Mouse (Mus musculus) kidney, embryonic 16.5 days (tissue): ENCODE data around the gene Nrg3. TPM values are rescaled to one million over a fixed set of nuclear protein-coding genes. Genes with fewer than 3 reads are reported as not detected.

Source experiments
- ATAC-seq: fragments of 200-750 bp; cut with Nextera tagmentation; 2 replicates; pipeline ENCODE4 v1.8.0; 2017; ENCODE audit warnings: moderate TSS enrichment; ENCODE audit not compliant: low FRiP score, low TSS enrichment
- H3K27ac ChIP-seq: fragments of 300-500 bp; sonication (generic); 2 replicates; pipeline ENCODE4 v1.5.1; 2014; ENCODE audit warnings: low read length
- H3K27me3 ChIP-seq: fragments of 300-500 bp; sonication (generic); 2 replicates; pipeline ENCODE4 v1.6.1; 2014; ENCODE audit warnings: low read length, control low read depth, mixed read lengths; ENCODE audit not compliant: insufficient read depth
- H3K36me3 ChIP-seq: fragments of 300-500 bp; sonication (generic); 2 replicates; pipeline ENCODE4 v1.6.1; 2014; ENCODE audit warnings: low read length, control low read depth, mixed read lengths; ENCODE audit not compliant: insufficient read depth
- H3K4me1 ChIP-seq: fragments of 300-500 bp; sonication (generic); 2 replicates; pipeline ENCODE4 v1.6.1; 2014; ENCODE audit warnings: low read length, control low read depth, mixed read lengths; ENCODE audit not compliant: insufficient read depth
- H3K4me2 ChIP-seq: fragments of 300-500 bp; sonication (generic); replicated peaks from 2 replicates; pipeline ENCODE4 v1.6.1; 2014; ENCODE audit warnings: low read depth, low read length
- H3K4me3 ChIP-seq: fragments of 300-500 bp; sonication (generic); 2 replicates; pipeline ENCODE4 v1.5.1; 2014; ENCODE audit warnings: mild to moderate bottlenecking, low read length
- H3K9ac ChIP-seq: fragments of 300-500 bp; sonication (generic); replicated peaks from 2 replicates; pipeline ENCODE4 v1.6.1; 2014; ENCODE audit warnings: low read length
- H3K9me3 ChIP-seq: fragments of 300-500 bp; sonication (generic); 2 replicates; pipeline ENCODE4 v1.6.1; 2016; ENCODE audit warnings: low read length, control low read depth
- WGBS: fragments of 180-500 bp; shearing (Covaris S2); extraction: QIAGEN DNeasy Blood & Tissue Kit; methylation state at CpG from one replicate; pipeline ENCODE4 v1.1.7; 2014; 5-methylcytosine and 5-hydroxymethylcytosine counted together
- polyA plus RNA-seq: library from polyadenylated mRNA; unstranded; fragments of >200 nt; fragmentation: Nextera tagmentation; extraction: Ambion mirVana; gene quantifications from 2 replicates; pipeline ENCODE4 v1.2.1, GENCODE M21; 2015

The Nrg3 gene
- polyA plus RNA-seq, 1 experiment from 2014 or later = 0.45 TPM

DNA sequence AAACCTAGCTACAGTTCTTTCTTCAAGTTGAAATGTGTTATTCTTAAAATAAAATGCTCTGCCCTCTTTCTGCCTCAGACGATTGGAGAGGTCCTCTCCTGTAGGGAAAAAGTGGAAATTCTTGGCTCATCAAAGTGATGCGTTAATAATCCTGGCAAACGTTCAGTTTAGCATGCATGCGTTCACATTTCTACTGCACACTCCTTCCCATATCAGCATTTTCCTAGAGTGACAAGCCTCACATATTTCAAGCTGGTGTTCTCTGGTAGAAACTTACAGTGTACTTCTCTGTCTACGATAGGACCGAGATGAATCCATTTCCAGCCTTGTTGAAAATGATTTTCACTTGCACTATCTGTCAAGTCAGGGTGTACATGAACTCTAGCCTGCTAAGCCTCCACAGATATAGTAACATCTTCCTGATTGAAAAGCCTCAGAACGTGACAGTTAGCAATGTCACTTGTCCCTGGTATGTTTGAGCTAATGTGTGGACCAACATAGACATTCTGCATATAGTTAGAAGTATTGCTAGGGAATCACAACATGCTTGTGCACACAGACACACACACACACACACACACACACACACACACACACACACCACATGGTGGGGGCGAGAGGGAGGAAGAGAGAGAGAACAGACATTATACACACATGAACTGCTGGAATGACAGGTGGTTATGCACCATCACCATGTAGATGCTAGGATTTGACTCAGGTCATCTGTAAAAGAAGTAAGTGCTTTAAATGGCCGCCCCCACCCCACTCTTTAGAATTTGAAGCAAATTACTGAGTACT lies 770.1 kb downstream of the Nrg3 start:
- Histone ChIP-seq H3K27ac (no peak overlapping the region), H3K36me3 (no peaks in the 10 kb centered on the region), H3K4me3 (no peak overlapping the region), H3K27me3 (no peaks in the 10 kb centered on the region), H3K9me3 (no peaks in the 10 kb centered on the region), H3K4me2 (no peak overlapping the region), H3K9ac (no peak overlapping the region), H3K4me1 (no peaks in the 10 kb centered on the region)
- no peak for ATAC-seq
- 79% methylated on average over 9 of the region's 9 CpGs for WGBS

DNA sequence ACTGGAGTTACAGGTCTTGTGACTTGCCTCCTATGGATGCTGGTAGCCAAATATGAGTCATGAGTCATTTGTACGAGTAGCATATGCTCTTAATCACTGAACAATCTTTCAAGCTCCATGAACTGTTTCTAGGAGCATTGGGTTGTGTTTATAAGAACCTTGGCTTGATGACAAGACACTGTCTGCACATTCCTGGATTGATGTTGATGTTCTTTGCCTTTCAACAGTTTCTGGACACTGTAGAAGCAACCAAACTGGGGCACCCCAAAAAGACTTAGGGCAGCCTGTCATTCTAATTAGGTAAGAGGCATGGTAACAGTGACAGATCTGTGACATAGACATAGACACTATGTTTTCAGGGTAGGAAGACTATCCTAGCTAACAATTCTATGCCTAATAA lies 771.5 kb downstream of the Nrg3 start:
- WGBS = 34% methylated on average over 1 of the region's 1 CpGs
- Histone ChIP-seq H3K9me3 (no peaks in the 10 kb centered on the region), H3K4me3 (no peak overlapping the region), H3K27ac (no peak overlapping the region), H3K4me2 (no peak overlapping the region), H3K27me3 (no peaks in the 10 kb centered on the region), H3K9ac (no peak overlapping the region), H3K36me3 (no peaks in the 10 kb centered on the region), H3K4me1 (no peaks in the 10 kb centered on the region)
- ATAC-seq = no peak

DNA sequence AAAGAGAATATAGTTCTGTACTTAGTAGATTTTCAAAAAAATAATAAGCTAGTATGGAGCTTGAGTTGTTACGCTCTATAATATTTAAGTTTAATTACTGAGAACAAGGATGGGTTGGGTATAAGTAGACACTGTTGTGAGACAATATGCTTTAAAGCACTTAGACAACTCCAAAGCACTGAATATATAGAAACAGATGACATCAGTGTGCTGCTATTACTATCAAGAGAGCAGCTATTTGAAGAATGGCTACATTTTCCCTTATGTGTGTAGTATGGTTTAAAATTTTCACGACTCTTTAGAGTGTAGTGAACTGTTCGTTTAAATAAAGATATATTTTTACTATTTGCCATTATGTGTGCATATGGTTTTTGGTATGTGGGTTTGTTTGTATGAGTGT lies 771.9 kb downstream of the Nrg3 start:
- Histone ChIP-seq H3K36me3 (no peaks in the 10 kb centered on the region), H3K4me2 (no peak overlapping the region), H3K27me3 (no peaks in the 10 kb centered on the region), H3K9ac (no peak overlapping the region), H3K4me3 (no peak overlapping the region), H3K4me1 (no peaks in the 10 kb centered on the region), H3K9me3 (no peaks in the 10 kb centered on the region), H3K27ac (no peak overlapping the region)
- ATAC-seq = no peak
- 84% methylated on average over 3 of the region's 3 CpGs for WGBS

DNA sequence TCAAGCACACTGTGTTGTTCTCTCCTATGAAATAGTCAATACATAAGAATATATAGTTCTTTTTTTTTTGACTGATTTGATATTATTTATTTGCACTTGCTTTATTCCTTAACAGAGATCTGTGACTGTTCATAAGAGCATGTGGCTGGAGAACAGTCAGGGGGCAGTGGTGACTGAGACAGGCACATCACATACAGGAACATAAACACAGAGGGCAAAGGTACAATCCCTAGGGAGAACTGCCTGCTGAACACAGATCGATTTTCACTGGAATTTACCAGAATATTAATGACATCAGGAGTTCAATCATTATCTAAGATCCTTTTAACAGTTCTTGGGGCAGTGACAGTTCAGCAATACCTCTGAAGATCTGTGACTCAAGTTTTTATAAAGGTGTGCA lies 812.9 kb downstream of the Nrg3 start:
- no peak overlapping the region for H3K27ac ChIP-seq
- H3K4me1 ChIP-seq = no peaks in the 10 kb centered on the region
- H3K36me3 ChIP-seq = no peaks in the 10 kb centered on the region
- no peaks in the 10 kb centered on the region for H3K27me3 ChIP-seq
- H3K9ac ChIP-seq = no peak overlapping the region
- no peaks in the 10 kb centered on the region for H3K9me3 ChIP-seq
- H3K4me2 ChIP-seq = no peak overlapping the region
- H3K4me3 ChIP-seq = no peak overlapping the region
- WGBS = 38% methylated on average over 1 of the region's 1 CpGs
- ATAC-seq = no peak

DNA sequence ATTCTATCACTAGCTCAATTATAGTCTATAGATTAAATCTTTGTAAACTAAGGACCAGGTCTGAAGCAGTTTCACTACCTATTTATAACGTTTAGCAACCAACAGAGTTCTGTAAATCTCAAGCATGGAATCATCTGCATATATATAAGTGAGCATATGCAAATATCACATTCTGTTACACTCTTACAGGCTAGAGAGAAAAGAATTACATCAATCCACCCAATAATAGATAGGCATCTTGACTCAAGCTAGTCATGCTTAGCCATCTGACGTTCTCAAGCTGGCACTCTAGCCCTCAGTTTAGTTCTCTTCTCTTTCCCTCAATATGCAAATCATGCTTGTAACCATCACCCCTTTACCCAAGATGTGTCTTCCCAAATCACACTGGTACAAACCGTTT lies 835.8 kb downstream of the Nrg3 start:
- Histone ChIP-seq H3K9ac (no peak overlapping the region), H3K36me3 (no peaks in the 10 kb centered on the region), H3K27ac (no peak overlapping the region), H3K27me3 (no peaks in the 10 kb centered on the region), H3K4me2 (no peak overlapping the region), H3K4me3 (no peak overlapping the region), H3K4me1 (no peaks in the 10 kb centered on the region), H3K9me3 (no peaks in the 10 kb centered on the region)
- ATAC-seq = no peak
- WGBS = 68% methylated on average over 3 of the region's 3 CpGs

DNA sequence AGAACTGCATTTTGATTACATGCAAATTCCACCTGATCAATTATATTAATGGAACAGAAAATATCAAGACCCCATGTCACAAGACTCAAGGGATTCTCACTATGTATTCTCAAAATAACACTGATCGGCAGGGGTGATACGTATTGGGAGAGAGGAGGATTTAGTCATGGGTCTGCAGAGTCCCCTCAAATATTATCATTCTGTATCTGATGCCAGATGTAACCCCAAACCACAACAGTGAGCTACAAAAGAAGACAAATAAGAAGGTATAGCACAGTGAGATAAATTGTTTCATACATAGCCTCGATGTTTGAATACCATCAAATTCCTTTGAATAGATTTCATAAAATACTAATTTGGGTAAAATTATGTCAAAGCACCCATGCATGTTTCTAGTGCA lies 842.8 kb downstream of the Nrg3 start:
- ATAC-seq = no peak
- no peaks in the 10 kb centered on the region for H3K4me1 ChIP-seq
- H3K27me3 ChIP-seq = no peaks in the 10 kb centered on the region
- H3K4me2 ChIP-seq = no peak overlapping the region
- no peak overlapping the region for H3K27ac ChIP-seq
- H3K9me3 ChIP-seq = no peaks in the 10 kb centered on the region
- H3K9ac ChIP-seq = no peak overlapping the region
- no peaks in the 10 kb centered on the region for H3K36me3 ChIP-seq
- 94% methylated on average over 3 of the region's 3 CpGs for WGBS
- no peak overlapping the region for H3K4me3 ChIP-seq

DNA sequence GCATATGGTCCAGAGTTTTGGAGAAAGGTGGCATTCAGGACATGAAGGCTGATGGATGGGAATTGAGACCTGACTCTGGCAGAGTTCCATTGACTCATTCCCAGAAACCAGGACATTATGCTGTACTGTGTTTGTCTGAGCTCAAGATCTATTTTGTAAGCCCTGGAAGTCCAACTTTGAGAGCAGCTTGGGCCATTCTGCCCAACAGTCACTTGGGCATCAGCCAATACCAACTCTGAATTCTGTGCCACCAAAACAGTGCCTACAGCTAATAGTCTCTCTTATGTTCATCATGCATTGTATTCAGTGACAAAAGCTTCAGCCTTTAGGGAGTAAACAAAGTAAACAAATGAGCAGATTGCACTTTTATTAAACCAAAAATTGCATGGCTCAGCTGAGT lies 843.2 kb downstream of the Nrg3 start:
- H3K9ac ChIP-seq = no peak overlapping the region
- H3K36me3 ChIP-seq = no peaks in the 10 kb centered on the region
- H3K4me2 ChIP-seq = no peak overlapping the region
- H3K4me3 ChIP-seq = no peak overlapping the region
- no peaks in the 10 kb centered on the region for H3K9me3 ChIP-seq
- H3K27ac ChIP-seq = no peak overlapping the region
- H3K27me3 ChIP-seq = no peaks in the 10 kb centered on the region
- ATAC-seq = no peak
- no peaks in the 10 kb centered on the region for H3K4me1 ChIP-seq

DNA sequence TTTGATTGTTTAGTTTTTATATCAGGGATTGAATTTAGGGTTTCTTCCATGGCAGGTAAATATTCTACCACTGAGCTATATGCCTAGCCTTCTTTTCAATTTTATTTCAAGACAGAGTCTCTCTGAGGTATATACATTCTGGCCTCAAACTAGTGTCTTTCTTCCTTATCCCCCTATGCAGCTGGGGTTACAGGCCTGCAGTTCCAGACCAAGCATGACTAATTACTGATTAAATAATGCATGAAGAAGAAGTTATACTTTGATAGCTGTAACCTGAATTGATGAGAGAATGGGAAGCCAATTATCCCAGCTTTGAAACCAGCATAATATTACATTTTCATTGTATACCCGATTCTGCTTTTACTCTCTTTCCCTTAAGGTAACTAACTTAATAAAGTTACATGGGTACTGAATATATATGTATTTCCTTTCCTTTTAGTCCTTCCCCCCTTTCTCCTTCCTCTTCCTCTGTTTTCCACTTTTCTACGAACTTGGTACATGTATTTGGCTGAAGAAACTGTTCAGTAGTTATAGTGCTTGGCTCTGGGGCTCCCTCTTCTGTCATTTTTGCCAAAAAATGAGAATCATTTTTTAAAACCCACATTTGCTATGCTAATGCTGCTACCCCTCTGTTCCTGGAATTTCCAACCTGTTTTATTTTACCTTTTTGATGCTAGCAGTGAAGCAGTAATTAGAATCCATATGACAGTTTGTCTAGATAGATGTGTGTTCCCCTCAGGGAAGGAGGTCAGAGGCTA lies 843.8 kb downstream of the Nrg3 start:
- WGBS = 65% methylated on average over 2 of the region's 2 CpGs
- no peak for ATAC-seq
- no peak overlapping the region for H3K4me2 ChIP-seq

DNA sequence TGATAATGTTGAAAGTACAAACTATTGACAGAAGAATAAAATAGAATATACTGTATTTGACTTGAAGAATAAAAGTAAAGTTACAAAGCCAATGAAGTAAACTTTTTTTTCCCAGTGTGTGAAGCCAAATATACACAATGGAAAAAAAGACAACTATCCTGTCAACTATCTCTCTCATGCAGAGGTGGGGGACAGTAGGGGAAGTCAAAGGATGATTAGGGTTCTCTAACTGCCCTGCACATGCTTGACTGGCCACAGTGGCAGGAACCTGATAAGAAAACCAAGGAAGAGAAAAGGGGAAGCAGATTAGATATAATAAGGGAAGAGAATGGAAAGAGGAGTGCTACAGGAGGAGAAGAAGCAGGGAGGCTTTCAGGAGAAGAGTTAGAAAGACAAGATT lies 855.9 kb downstream of the Nrg3 start:
- H3K9ac ChIP-seq = no peak overlapping the region
- ATAC-seq = no peak
- no peak overlapping the region for H3K4me3 ChIP-seq
- H3K27ac ChIP-seq = no peak overlapping the region
- H3K9me3 ChIP-seq = no peaks in the 10 kb centered on the region
- no peaks in the 10 kb centered on the region for H3K36me3 ChIP-seq
- no peak overlapping the region for H3K4me2 ChIP-seq
- H3K4me1 ChIP-seq = no peaks in the 10 kb centered on the region
- no peaks in the 10 kb centered on the region for H3K27me3 ChIP-seq

More for the DNA sequence above, 843.8 kb downstream of the Nrg3 start:
- Histone ChIP-seq H3K36me3 (no peaks in the 10 kb centered on the region), H3K9me3 (no peaks in the 10 kb centered on the region), H3K4me3 (no peak overlapping the region), H3K27ac (no peak overlapping the region), H3K27me3 (no peaks in the 10 kb centered on the region), H3K4me1 (no peaks in the 10 kb centered on the region), H3K9ac (no peak overlapping the region)

DNA sequence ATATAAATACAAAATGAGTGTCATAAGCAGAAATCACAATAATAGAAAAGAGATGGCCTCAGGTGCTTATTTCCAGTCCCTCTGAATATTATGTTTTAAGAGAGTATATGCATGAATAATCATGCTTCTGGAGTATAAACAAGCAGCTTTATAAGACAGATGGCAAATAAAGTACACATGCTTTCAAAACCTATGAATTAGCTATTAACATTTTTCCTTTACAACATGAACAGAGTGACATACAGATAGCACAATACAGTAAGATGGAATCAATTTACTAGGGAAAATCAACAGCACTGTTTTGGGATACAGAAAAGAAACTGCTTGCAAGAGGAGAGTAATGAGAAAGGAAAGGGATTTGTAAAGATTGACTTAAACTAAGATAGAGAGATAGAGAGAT lies 875.2 kb downstream of the Nrg3 start:
- H3K4me1 ChIP-seq = no peaks in the 10 kb centered on the region
- no peak overlapping the region for H3K27ac ChIP-seq
- H3K4me3 ChIP-seq = no peak overlapping the region
- no peak overlapping the region for H3K4me2 ChIP-seq
- ATAC-seq = no peak
- H3K27me3 ChIP-seq = no peaks in the 10 kb centered on the region
- H3K9ac ChIP-seq = no peak overlapping the region
- no peaks in the 10 kb centered on the region for H3K9me3 ChIP-seq
- no peaks in the 10 kb centered on the region for H3K36me3 ChIP-seq
